In the genomic region with DNA sequence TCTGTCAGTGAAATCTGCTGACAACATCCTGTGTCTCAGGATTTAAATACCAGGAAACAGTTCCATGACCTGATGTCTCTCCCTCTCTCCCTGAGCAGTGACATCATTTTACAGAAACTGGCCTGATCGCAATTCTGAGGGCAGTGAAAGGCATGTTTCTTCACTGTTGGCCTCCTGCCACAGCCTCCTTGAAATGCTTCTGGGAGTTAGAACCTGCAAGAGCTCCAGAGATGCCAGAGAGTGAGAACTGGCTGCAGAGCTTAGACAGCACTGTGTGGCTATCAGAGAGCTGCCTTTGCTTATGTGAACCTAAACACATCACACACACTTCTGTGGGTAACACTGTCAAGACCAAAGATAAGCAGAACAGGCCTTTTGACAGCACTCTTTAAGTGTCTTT, we compare ENCODE assay signal across 9 mouse cellular contexts.
DNase-seq lines count a peak whose midpoint lies in the region; ATAC-seq lines count a peak whose summit lies in the region.
"Had no signal": no experiment of that assay in that cellular context is flagged by ENCODE, and none has a peak within 500 bp of the region (broad histone marks: within the 10 kb centered on the region; RNA-seq: fewer than 3 reads in every experiment).

No protein-coding gene starts in this region.

- intact Hi-C loops in left cerebral cortex, postnatal 14 days (cut with DNase I) = no loop called here
- intact Hi-C loops in left cerebral cortex, postnatal 10 days (cut with DNase I) = no loop called here

- H3K4me1 ChIP-seq in heart, embryonic 11.5 days (ENCODE audit: control insufficient read depth, insufficient read depth, low read length) = peaks cover 24% of the 10 kb centered on the region
- no peaks in the 10 kb centered on the region; the same call in 1 of the 2 replicates for H3K4me1 ChIP-seq in neural tube, embryonic 14.5 days (ENCODE audit: control insufficient read depth, insufficient read depth, low read length)
- H3K4me1 ChIP-seq: liver, embryonic 13.5 days had no signal

- 0% methylated on average over 1 of the region's 1 CpGs for WGBS in heart, embryonic 11.5 days (ENCODE audit: insufficient replicate concordance)
- WGBS in neural tube, embryonic 14.5 days = 53% methylated on average over 1 of the region's 1 CpGs

- DNase-seq in left cerebral cortex, postnatal 14 days (ENCODE audit: low spot score in 2 of 2) = peak; percentile 32 to 44
- no peak for DNase-seq in left cerebral cortex, postnatal 10 days (ENCODE audit: extremely low spot score in 1 of 2, low spot score in 2 of 2)
- DNase-seq in cerebellum, adult 8-10 months = peak; percentile 47
- DNase-seq in kidney, postnatal 14 days = no peak
- no peak for DNase-seq in B cell, adult 2 months
- no peak for DNase-seq in thymus, postnatal 0 days (ENCODE audit: low spot score)
- DNase-seq: liver, embryonic 13.5 days had no signal

- no peaks in the 10 kb centered on the region for H3K9me3 ChIP-seq in heart, embryonic 11.5 days (replicated peaks; ENCODE audit: control insufficient read depth, low read length)
- no peaks in the 10 kb centered on the region for H3K9me3 ChIP-seq in neural tube, embryonic 14.5 days (ENCODE audit: control insufficient read depth, low read length)
- H3K9me3 ChIP-seq: liver, embryonic 13.5 days had no signal

- no peak overlapping the region for H3K4me3 ChIP-seq in heart, embryonic 11.5 days (ENCODE audit: low read depth, low read length)
- no peak overlapping the region for H3K4me3 ChIP-seq in neural tube, embryonic 14.5 days (ENCODE audit: low read depth, low read length)
- H3K4me3 ChIP-seq: liver, embryonic 13.5 days had no signal

- H3K27ac ChIP-seq in heart, embryonic 11.5 days (ENCODE audit: low read depth, low read length) = peak overlapping the region; percentile 83
- H3K27ac ChIP-seq in neural tube, embryonic 14.5 days (ENCODE audit: low read depth, low read length) = 0 out of 2 replicates have a peak overlapping the region, but pooled peaks have one; percentile 6
- H3K27ac ChIP-seq: liver, embryonic 13.5 days had no signal

- no peaks in the 10 kb centered on the region for H3K27me3 ChIP-seq in heart, embryonic 11.5 days (ENCODE audit: control insufficient read depth, insufficient read depth, low read length)
- no peaks in the 10 kb centered on the region for H3K27me3 ChIP-seq in neural tube, embryonic 14.5 days (ENCODE audit: control insufficient read depth, insufficient read depth, low read length)
- H3K27me3 ChIP-seq: liver, embryonic 13.5 days had no signal

- 0 out of 2 replicates have a peak, but pooled peaks cover 2% of the 10 kb centered on the region for H3K36me3 ChIP-seq in heart, embryonic 11.5 days (ENCODE audit: control insufficient read depth, insufficient read depth, low read length)
- no peaks in the 10 kb centered on the region for H3K36me3 ChIP-seq in neural tube, embryonic 14.5 days (ENCODE audit: control insufficient read depth, insufficient read depth, low read length)
- H3K36me3 ChIP-seq: liver, embryonic 13.5 days had no signal

- peak; percentile 53 for ATAC-seq in heart, embryonic 11.5 days (replicated peaks; ENCODE audit: insufficient number of reproducible peaks, low FRiP score, low TSS enrichment)
- peak; percentile 30; the same call in 1 of the 2 replicates for ATAC-seq in neural tube, embryonic 14.5 days (ENCODE audit: low read depth)

- H3K9ac ChIP-seq in heart, embryonic 11.5 days (ENCODE audit: low read depth, low read length) = no peak overlapping the region
- no peak overlapping the region for H3K9ac ChIP-seq in neural tube, embryonic 14.5 days (replicated peaks; ENCODE audit: low read depth, low read length)
- H3K9ac ChIP-seq: liver, embryonic 13.5 days had no signal

- peak overlapping the region; percentile 44 for H3K4me2 ChIP-seq in heart, embryonic 11.5 days
- no peak overlapping the region for H3K4me2 ChIP-seq in neural tube, embryonic 14.5 days (ENCODE audit: low read depth, low read length)
- H3K4me2 ChIP-seq: liver, embryonic 13.5 days had no signal

Comparison
In these comparisons a context has a peak if more than half of its experiments do, and no peak if none do; other contexts are left out.
1. DNase-seq: peak in left cerebral cortex, postnatal 14 days (2 of 2) and cerebellum, adult 8-10 months (single experiment); none in left cerebral cortex, postnatal 10 days (0 of 2), kidney, postnatal 14 days (single experiment), B cell, adult 2 months (0 of 2) and thymus, postnatal 0 days (single experiment).